Mouse (Mus musculus): ENCODE data around the gene Tm7sf2.

Gene Tm7sf2

DNA sequence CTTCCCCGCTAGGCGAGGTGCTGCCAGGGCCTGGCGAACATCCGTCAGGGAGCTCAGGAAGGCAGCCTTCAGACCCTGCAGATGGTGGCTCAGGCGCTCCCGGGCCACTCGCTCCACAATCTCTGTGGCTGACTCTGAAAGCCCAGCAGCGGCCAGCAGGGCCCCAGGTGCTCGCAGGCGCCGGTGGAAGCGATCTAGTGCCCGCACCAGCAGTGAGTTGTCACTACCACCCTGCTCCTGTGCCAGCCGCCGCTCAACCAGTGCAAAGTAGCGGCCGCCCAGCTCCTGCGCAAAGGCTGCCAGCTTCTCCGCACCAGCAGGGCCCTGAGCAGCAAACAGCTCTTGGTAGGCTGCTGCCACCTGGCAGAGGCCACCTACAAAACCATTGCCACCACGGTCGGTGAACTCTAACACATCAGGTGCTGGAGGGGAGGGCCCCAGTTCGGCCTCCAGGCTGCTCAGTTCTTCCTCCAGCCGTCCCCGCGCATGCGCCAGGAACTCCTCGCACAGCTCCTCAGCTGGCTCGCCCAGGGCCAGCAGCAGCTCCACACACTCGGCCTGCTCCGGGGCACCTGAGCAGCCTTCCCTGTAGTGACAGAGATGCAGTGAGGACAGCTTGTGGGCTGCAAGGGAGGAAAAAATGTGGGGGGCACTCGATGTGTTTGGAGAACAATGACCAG, 2.5 kb upstream of the Tm7sf2 start:
- no peak for DNase-seq (ENCODE audit: extremely low read depth, low read depth, low spot score)

DNA sequence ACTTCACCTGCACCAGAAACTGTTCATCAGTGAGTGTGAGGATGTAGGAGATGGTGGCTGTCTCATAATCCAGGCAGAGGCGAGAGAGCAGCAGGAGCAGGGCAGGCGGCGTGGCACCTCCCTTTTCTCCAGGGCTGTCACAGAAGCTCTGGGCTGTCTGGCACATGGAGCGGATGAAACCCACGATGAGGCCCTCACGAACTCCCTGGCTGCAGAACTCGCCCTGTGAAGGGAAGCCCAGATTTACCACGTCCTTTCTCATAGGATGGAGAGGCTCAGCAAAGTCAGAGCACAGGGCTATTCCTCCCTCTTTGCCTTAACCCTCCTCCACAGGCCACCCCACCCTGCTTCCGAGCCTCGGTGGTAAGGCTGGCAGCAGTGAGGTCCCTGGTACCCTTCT, 1.7 kb upstream of the Tm7sf2 start:
- no peak for DNase-seq (ENCODE audit: extremely low read depth, low read depth, low spot score)

DNA sequence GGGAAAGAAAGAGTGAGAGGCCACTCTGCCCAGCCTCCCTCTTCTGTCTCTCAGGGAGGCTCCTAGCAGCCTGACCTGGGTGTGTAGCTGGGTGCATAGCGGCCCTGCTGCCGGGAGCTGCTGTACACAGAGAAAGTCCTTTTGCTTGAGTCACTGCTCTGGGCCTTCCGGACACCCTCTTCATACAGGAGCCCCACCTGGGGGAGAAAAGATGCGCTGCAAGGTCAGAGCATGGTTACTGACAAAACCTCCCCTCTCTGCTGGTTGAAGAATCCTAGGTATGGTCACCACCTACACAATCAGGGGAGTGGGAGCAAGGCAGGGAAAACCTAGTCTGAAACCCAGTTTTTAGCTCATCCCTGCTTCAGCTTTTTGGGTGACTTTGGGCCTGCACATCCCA, 778 bp upstream of the Tm7sf2 start:
- DNase-seq (ENCODE audit: extremely low read depth, low read depth, low spot score), result no peak

DNA sequence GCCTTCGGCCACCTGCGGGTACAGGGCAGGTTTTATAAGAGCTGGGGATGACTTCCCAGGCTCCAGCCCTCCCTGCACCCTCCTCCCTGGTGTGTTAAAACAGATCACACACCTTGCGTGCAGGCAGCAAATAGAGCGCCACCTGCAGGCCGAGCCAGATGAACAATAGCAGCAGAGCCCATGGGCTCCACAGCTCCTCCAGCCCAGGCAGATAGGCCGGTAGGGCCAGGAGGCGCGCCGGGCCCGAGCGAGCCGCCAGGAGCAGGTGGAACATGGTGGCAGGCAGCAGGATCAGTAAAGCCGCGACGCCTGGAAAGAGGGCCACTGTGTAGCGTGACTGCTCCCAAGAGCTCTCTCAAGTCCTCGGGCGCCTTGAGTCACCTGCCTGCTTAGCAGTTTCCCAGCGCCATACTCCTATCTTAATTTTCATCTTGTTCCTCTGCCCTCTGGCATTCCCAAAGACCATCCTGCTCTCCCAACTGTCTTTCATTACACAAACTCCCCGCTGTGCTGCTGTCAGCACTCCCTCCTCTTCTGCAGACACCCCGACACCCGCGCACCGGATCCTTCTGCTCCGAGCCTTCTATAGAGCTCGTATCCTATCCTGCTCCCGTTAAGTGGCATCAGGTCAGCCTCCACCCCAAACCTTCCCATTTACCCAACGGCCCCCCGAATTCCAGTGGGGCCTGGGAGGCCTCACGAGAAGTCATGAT, 1.0 kb downstream of the Tm7sf2 start:
- no peak for DNase-seq (ENCODE audit: extremely low read depth, low read depth, low spot score)

DNA sequence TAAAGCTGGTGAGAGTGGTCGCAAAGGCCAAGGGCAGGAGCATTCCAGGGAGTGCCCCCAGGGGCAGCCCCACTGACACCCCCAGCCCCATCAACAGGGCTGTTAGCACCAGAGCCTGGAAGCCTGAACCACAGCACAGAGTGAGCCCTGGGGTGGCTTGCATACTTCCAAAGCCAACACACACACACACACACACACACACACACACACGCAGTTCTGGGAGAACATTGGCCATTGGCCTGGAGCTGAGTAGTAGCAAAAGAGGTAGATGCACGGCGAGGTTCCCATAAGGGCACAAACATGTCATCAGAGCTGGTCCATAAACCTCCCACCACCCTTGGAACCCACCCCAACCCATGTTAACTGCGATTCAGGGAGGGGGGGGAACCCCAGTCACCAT, 1.6 kb downstream of the Tm7sf2 start:
- no peak for DNase-seq (ENCODE audit: extremely low read depth, low read depth, low spot score)

DNA sequence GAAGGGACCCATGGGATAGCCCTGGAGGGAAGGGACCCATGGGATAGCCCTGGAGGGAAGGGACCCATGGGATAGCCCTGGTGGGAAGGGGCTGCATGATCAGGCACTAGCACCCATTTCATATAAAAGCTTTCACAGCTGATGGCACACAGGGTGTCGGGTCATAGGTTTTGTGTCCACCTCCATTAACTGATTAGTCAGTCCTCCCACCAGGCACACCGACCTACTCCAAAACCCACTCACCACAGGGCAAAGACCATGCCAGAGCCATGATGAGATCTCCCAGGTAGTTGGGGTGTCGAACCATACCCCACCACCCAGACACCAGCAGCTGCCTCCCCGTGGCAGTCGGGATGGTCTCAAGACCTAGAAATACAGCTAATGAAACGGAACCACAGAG, 5.1 kb downstream of the Tm7sf2 start:
- DNase-seq (ENCODE audit: extremely low read depth, low read depth, low spot score), result no peak

DNA sequence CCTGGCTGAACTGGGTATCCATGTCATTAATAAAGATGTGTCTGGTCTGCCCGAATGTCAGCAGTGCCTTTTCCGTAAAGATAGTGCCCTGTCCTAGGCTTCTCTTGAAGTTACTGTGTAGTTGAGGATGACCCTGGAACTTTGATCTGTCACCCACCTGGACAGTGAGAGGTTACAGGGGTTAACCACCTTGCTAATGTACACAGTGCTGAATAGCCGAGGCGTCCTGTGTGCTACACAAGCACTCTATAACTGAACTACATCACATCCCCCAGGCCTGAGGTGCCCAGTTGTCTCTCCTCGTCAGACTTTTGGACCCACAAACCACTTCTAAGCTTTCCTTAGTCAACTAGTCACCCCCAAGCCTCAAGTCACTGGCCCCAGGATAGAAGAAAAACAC, 5.8 kb downstream of the Tm7sf2 start:
- DNase-seq (ENCODE audit: extremely low read depth, low read depth, low spot score), result no peak

DNA sequence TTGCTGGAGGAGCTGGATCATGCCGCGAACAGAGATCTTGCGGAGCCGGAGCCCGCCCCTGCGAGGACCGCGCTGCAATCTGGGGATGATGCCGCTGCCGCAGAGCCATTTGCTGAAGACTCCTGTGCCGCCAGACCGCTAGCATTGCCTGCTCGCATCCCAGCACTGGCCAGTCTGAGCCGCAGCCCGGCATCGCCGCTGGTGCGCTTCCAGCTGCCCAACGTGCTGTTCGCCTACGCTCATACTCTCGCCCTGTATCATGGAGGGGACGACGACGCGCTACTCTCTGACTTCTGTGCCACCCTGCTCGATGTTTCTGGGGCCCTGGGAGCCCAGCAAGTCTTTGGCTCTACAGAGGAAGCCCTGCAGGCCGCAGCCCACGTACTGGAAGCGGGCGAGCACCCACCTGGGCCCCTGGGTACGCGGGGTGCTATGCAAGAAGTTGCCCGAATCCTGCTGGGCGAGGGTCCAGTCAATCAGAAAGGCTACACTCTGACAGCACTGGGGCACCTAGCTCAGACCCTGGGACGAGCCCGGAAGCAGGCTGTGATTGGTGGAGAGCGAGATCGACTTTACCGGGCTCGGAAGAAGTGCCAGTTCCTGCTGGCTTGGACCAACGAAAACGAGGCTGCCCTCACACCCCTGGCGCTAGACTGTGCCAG, 6.4 kb downstream of the Tm7sf2 start:
- no peak for DNase-seq (ENCODE audit: extremely low read depth, low read depth, low spot score)

DNA sequence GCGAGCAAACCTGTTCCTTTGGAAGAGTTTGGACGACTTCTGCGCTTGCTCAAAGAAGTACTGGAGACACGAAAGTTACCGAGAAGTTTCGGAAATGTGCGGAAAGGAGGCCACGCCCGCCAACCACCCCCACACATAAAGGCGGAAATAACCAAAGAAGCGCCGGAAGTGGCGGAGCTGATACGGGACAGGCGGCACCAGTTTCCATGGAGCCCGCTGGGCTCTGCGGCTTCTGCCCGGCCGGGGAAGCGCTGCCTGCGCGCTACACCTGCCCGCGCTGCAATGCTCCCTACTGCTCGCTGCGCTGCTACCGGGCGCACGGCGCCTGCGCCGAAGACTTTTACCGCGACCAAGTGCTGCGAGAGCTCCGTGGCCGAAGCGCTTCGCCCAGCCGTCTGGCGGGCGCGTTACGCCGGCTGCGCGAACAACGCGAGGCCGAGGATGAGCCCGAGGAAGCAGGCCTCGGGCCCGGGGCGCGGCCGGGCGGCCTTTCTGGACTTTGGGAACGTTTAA, 7.1 kb downstream of the Tm7sf2 start, which contains the start of gene Znhit2:
Gene Znhit2, plus strand, starts transcription at position 172 of the 513 bp plus-strand sequence.
- DNase-seq (ENCODE audit: extremely low read depth, low read depth, low spot score), result no peak

DNA sequence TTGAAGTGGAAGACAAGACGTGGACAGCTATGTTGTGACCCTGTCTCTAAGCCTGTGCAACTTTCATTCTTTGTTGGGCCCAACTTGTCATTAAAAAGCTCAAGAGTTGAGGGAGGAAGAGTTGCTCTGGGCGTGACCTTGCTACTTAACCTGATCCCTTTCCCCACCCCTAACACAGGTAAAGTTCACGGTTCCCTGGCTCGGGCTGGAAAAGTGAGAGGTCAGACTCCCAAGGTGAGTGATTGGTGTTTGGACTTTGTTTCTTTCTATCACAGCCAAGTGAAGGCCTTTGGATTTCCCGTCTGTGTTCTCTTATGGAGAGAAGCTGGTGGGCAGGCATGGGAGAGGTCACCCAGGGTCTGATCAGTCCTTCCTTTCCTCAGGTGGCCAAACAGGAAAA, 9.2 kb downstream of the Tm7sf2 start:
- DNase-seq (ENCODE audit: extremely low read depth, low read depth, low spot score), result no peak

DNA sequence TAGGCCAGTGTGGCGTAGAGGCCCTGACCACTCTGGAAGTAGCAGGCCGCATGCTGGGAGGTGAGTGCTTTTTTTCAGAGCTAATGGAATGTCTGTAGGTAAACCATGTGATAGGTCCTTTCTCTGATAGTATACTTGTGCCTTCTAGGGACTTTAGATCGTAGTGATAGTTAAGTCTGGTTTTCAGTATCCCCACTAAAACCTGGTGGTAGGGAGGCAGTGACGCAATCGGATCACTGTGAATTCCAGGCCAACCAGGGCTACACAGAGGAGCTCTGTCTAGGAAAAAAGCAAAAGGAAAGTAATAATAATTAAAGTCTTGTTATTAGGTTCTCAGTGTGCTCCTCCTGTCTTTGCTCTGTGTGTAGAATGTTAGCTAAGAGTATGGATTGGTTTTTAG, 9.7 kb downstream of the Tm7sf2 start:
- DNase-seq (ENCODE audit: extremely low read depth, low read depth, low spot score), result no peak

DNA sequence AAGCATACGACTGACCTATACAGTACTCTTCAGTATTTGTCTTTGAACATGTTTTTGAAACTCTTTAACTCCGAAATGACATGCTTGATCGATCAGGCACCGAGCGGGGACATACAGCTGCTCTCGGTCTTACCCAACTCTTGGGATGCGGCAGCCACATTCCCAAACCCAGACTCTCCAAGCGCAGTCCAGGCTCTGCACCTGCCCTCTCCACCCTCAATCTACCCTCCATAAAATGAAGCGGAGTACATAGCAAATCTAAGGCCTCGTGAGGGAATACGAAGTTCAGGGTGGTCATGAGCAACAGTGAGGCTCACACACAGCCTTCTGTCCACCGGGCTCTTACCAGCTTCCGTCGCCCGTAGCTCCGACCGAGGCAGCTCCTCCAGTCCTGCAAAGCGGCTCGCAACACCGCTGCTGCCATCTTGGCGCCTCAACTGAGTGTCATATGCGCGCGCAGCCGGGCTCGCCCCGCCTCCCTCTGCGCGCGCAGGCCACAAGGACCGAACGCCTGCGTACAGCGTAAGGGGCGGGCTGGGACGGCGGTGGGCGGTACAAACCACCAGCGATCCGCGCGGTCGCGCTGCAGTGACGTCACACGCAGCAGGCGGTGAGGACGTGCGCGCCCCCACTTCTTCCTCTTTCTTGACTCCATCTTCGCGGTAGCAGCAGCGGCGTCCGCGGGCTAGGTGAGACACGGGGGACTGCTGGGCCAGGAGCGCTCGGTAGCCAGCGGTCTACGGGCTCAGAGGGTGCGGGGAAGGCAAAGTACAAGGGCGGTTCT, 10.7 kb downstream of the Tm7sf2 start, which contains the start of the genes Mrpl49 and Fau:
Gene Mrpl49, minus strand, starts transcription at position 473 of the 784 bp plus-strand sequence.
Gene Fau, plus strand, starts transcription at position 532 of the 784 bp plus-strand sequence.
- DNase-seq (ENCODE audit: extremely low read depth, low read depth, low spot score), result no peak

DNA sequence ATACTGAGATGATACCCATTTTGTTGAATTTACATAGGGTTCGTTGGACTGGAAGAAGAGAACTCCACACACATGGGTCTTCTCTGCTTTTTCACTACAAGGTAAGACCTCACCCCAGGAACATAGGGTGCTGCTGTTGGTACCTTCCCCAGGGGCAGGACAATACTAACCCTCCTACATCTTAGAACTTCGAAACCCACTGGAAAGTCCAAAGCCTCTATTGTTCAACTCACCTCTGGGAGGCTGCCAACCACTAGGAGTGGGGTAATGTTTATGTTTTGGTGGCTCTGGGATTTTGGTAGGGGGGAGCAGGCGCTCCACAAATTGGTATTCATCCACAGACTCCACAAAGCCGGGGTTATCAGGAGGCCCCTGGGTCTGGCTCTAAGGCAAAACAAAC, 11.5 kb downstream of the Tm7sf2 start:
- DNase-seq (ENCODE audit: extremely low read depth, low read depth, low spot score), result no peak

DNA sequence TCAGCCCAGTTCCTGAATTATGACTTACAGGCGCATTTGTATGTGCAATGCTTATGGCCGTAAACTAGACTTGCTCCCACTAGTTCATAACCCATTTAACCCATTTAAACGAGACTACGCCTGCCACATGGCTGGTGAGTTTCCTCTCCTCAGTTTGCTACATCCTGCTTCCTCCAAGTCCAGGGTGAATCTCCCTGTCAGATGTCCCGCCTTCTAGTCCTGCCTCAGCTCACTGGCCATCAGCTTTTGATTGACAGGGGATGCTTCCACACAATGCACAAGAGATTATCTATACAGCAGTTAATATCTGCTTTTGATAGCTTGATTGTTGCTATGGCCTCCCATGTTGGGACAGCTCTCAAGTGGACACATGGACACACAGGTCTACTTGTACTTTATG, 13.9 kb downstream of the Tm7sf2 start:
- no peak for DNase-seq (ENCODE audit: extremely low read depth, low read depth, low spot score)

DNA sequence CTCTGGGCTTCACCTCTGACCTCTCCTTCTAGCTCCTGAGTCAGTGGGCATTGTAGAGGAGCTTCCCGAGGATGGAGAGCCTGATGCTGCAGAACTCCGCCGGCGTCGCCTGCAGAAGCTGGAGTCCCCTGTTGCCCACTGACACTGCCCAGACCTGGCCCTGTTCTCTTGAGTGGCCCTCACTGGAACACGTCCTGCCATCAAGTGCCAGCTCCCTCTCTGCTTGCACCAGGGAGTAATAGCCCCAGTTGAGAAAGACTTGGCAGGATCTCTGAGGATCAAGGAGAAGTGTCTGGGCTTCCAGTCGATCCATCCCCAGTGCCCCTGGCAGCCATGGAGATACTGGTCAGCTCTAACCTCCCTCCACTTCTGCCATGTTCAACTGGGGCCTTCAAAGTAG, 15.7 kb downstream of the Tm7sf2 start:
- DNase-seq (ENCODE audit: extremely low read depth, low read depth, low spot score), result no peak

DNA sequence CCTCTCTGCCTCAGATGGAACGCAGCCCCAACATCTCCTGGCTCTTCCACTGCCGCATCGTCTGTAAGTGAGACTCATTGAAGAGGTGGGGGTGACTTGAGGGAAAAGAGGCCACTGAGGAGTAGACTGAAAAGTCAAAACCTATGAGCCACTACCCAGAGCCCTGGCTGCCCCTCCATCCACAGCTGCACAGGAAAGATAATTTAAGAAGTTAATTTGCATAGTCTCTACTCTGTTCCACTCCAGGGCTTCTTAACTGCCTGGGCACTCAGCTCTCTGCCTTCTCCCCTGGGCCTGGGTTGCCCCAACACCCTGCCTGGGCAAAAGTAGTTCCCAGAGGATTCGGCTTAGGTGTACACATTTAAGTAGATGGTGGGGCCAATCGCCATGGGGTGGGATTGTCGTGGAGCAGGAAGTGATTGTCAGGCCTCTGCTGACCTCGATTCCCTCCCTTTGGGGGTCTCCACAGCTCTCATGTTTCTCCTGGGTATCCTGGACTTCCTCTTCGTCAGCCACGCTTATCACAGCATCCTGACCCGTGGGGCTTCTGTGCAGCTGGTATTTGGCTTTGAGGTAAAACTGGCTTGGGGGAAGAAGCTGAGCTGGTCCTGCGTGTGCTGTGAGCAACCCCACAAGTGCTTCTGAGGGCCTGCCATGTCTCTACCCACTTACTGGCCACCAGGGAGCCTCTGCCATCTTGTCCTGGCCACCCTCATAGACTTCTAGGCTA, 19.3 kb downstream of the Tm7sf2 start:
- no peak for DNase-seq (ENCODE audit: extremely low read depth, low read depth, low spot score)

DNA sequence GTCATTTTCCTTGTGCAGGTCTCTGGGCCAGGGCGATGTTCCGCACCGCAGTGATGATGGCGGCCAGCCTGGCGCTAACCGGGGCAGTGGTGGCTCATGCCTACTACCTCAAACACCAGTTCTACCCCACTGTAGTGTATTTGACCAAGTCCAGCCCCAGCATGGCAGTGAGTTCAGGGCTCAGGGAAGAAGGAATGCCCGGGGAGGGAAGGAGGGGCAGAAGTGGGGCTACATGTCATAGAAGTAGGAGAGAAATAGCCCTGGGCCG, 20.3 kb downstream of the Tm7sf2 start:
- no peak for DNase-seq (ENCODE audit: extremely low read depth, low read depth, low spot score)

DNA sequence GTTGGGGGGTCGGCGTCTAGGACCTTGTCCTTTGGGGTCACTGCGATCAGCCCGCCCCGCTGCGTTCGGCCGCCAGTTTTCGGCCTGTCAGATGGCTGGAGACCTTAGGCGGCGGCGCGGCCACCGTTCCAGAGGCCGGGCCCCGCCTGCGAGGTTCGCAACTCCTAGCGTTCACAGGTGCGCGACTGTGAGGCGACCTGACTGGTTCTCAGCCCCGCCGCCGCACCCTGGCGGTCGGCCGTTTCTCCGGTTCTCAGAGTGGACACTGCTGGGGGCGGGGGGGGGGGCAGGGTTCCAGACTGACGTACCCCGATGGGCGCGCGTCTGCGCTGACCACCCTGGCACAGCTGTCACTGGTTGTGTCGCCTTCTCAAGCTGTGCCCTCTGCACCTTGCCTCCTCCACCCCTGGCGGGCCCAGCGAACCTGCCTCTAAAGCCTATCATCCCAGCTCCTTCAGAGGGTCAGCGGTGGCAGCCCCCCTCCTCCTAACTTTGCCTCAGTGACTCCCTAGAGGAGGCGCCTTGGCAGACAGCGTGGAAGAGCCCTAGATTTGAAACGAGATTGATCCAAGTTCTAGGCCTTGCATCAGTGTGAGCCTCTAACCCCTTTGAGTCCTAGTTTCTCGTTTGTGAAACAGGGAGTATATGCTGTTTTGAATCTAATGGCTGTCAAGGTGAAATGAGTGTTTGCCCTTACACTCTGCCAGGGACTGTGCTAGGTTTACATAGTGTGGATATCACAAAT, 20.8 kb downstream of the Tm7sf2 start:
- no peak for DNase-seq (ENCODE audit: extremely low read depth, low read depth, low spot score)

DNA sequence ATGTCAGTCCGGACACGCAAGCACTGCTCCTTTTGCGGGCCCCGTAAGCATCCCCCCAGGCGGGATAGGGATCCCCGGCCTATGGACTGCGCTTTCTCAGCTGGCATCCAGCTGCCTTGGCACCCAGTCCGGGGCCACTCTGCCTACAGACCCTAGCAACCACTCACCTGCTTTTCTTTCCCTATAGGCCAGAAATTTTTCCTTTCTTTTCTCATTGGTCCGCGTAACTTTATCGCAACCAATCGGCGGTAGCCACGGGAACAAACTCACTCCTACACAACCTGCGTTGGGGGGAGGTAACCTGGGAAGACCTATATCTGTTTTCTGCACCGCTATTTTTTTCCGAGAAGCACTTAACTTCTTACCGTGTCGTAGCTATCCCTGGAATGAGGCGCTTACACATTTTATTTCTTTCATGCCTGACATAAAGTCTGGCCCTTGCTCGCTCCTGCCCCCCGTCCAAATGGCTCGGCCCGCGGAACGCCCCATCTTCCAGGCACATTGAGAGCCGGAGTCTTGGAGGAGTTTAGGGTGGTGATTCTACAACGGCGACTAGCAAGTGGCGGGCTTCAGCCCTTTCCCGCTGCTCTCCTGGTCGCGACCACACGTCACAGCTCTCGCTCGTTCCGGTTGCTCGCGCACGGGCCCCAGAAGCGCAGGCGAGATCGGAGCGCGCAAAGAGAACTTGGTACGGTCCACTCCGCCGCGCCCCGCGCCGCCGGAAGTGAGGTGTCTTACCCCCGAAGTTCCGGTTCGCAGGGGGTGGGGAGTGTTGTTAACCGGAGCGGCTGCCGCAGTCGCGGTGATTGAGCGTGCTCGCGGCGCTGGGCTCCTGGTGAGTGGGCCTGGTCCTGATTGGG, 21.6 kb downstream of the Tm7sf2 start, which contains the start of gene Syvn1:
Gene Syvn1, plus strand, starts transcription at position 283 of the 860 bp plus-strand sequence.
- peak; percentile 74 for DNase-seq (ENCODE audit: extremely low read depth, low read depth, low spot score)

Measured in fat pad, adult 2 months (tissue).